Mouse (Mus musculus) CH12.LX (cell line): Measurements from ENCODE around the gene Bfsp2.

Experiments
- CTCF ChIP-seq, 2 experiments: IDR thresholded peaks in 1 of 2; conservative IDR thresholded peaks in 1 of 2; 2 replicates each; pipeline ENCODE4 v1.5.1; 2011 to 2012; ENCODE audit warnings: low read depth in 2 of 2, low read length in 2 of 2, improper control_type of control experiment in 1 of 2, inconsistent platforms in 1 of 2, mild to moderate bottlenecking in 1 of 2, moderate library complexity in 1 of 2
- EP300 ChIP-seq: IDR thresholded peaks from 2 replicates; pipeline ENCODE4 v1.6.1; 2011; ENCODE audit warnings: low read length, improper control_type of control experiment
- GABPA ChIP-seq: IDR thresholded peaks from 2 replicates; pipeline ENCODE4 v1.6.1; 2012; ENCODE audit warnings: low read depth, low read length, improper control_type of control experiment, inconsistent platforms; ENCODE audit not compliant: insufficient replicate concordance
- MAFK ChIP-seq: IDR thresholded peaks from 2 replicates; pipeline ENCODE4 v1.6.1; 2011; ENCODE audit warnings: low read length, improper control_type of control experiment; ENCODE audit not compliant: insufficient replicate concordance
- MAZ ChIP-seq: IDR thresholded peaks from 2 replicates; pipeline ENCODE4 v1.6.1; 2012; ENCODE audit warnings: low read depth, mild to moderate bottlenecking, inconsistent platforms, low read length, improper control_type of control experiment, moderate library complexity
- NELFE ChIP-seq: IDR thresholded peaks from 2 replicates; pipeline ENCODE4 v1.6.1; 2011; ENCODE audit warnings: low read depth, low read length, improper control_type of control experiment
- POLR2A ChIP-seq: IDR thresholded peaks from 2 replicates; pipeline ENCODE4 v1.6.1; 2011; ENCODE audit warnings: low read depth, mild to moderate bottlenecking, improper control_type of control experiment, low read length
- UBTF ChIP-seq: IDR thresholded peaks from 2 replicates; pipeline ENCODE4 v1.6.1; 2012; ENCODE audit warnings: low read depth, mild to moderate bottlenecking, inconsistent platforms, low read length, improper control_type of control experiment, moderate library complexity

DNA sequence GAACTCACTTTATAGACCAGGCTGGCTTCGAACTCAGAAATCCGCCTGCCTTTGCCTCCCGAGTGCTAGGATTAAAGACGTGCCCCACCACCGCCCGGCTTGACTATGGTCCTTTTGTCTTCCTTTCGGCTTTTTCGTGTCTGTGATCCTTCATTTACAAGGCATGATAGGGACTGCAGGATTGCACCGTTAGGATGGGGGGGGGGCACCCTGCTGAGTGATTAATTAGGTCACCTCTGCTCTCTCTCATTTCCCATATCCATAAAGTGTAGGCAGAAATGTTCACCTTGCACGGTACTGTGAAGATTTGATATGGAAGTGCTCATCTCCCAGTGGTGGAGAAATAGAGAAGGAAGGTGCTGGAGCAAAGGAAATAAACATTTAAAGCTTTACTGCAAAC, 101.5 kb downstream of the Bfsp2 start:
- no peak for TF ChIP-seq CTCF (conservative IDR thresholded peaks at IDR 0.05 in 1 of 2, IDR thresholded peaks at IDR 0.05 in 1 of 2; ENCODE audit: low read depth in 2 of 2, low read length in 2 of 2)
- TF ChIP-seq POLR2A = no peak
- no peak for TF ChIP-seq GABPA
- TF ChIP-seq EP300 = no peak
- no peak for TF ChIP-seq MAZ
- no peak for TF ChIP-seq NELFE
- no peak for TF ChIP-seq MAFK
- no peak for TF ChIP-seq UBTF
